Mouse (Mus musculus) spleen, adult 2 months (tissue): ENCODE measurements around the gene Nrp2.

ENCODE experiments used
- CTCF ChIP-seq: fragments of 200-500 bp; IDR thresholded peaks from 2 replicates; pipeline ENCODE4 v1.5.1; 2011; ENCODE audit warnings: mild to moderate bottlenecking, inconsistent platforms; ENCODE audit not compliant: insufficient read depth, insufficient read length, insufficient replicate concordance; ENCODE audit errors: extremely low read depth
- POLR2A ChIP-seq: fragments of 200-500 bp; IDR thresholded peaks from 2 replicates; pipeline ENCODE4 v1.6.1; 2011; ENCODE audit warnings: low read depth, low read length, inconsistent platforms

- TF ChIP-seq CTCF (no peak), POLR2A (no peak)
Measured at GRCm38 (mm10) chr1:62859556-62860300, 156.6 kb downstream of the Nrp2 start.
